Mouse (Mus musculus) E14TG2a.4 (cell line): ENCODE measurements around the gene Supt5.

Source experiments
- CTCF ChIP-seq: conservative IDR thresholded peaks from 2 replicates; pipeline ENCODE4 v1.5.1; 2014; ENCODE audit warnings: low read length
- POU5F1 ChIP-seq: IDR thresholded peaks from 2 replicates; pipeline ENCODE4 v1.6.1; 2014; ENCODE audit warnings: low read length, borderline replicate concordance

DNA sequence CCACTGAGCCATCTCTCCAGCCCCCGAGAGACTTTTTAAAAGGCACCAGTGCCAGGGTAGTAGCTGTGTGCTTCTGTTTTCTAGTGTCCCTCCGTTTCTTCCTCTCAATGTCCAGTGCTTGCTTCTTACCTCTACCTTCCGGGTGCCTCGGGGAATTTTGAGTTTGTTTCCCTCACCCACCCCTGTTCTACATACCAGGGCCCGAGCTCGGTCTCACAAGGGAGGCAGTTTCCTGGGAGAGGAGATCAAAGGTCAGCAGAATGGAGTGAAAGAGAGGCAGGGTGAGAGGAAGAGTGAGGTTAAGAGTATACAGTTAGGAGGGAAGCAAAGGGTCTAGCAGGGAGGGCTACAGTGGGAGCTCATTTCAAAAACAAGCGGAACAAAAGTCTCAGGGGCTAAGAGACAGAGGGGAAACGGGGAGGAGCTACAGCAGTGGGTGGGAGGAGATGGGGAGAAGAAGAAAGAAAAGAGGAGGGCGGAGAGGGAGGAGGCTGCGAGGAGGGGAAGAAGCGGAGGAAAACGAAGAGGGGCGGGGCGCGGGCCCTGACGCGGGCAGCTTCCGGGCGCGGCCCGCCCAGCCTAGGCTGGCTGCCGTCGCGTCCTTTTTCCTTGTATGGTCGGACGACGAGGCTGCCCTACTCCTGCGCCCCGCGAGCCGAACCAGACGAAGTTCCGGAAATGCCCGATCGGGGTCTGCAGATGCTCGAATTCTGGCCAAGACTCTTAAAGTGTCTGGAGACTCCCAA, 36.8 kb upstream of the Supt5 start:
- TF ChIP-seq CTCF (no peak), POU5F1 (no peak)
